8 mouse cellular contexts compared by ENCODE assay signal in the genomic region with DNA sequence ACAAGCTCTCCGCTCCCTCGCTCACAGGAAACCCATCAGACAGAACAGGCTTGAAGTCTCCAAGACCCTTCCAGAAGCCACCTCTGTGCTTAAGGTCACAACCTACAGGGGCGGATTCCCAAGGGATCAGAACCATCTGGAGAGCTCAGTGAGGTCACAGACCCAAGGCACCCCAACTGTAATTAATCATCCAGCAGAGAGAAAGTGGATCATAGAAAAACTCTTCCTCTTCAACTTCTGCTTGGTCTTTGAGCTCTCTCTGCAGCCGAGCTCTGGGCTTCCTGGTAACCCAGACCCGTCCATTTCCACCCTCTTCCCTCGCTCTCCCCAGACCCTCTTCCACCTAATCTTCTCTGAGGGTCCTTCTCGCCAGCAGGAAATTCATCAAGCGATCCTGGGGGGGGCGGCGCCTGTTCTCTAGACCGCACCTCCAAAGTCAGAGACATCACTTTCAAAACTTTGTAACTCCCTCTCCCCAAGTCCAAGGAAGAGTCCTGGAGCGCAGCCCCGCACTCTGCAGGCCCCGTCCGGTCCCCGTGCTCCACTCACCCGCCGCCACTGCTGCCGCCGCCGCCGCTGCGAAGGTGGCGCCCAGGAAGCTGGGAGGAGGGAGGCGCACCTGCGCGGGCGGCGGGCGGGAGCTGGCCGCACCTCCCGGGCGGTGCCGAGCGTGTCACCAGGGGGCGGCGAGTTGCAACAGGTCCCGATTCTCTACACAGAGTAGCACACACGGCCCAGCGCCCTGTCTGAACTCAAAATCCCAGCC. TPM values are rescaled to one million over a fixed set of nuclear protein-coding genes. Genes with fewer than 3 reads are reported as not detected.
A peak's percentile ranks its signal among the peaks of the same experiment; 100 is the strongest.
DNase-seq lines count a peak whose midpoint lies in the region; ATAC-seq and TF ChIP-seq lines count a peak whose summit lies in the region.

Gene Fam83b (minus strand): TSS at position 602 of the 766 bp plus-strand sequence.

- no peaks in the 10 kb centered on the region for H3K36me3 ChIP-seq in hindbrain, embryonic 15.5 days
- H3K36me3 ChIP-seq in liver, adult 2 months (ENCODE audit: control insufficient read depth, insufficient read depth, low read length) = no peaks in the 10 kb centered on the region
- no peaks in the 10 kb centered on the region for H3K36me3 ChIP-seq in midbrain, embryonic 16.5 days (ENCODE audit: control insufficient read depth, insufficient read depth, low read length)

- no peak for TF ChIP-seq CTCF in liver, adult 2 months (IDR thresholded peaks at IDR 0.05; ENCODE audit: low read depth, low read length)

- H3K9ac ChIP-seq in hindbrain, embryonic 15.5 days = peak within 1 kb of the TSS; percentile 45; the same call in 1 of the 2 replicates
- H3K9ac ChIP-seq in liver, adult 2 months (ENCODE audit: low read depth, low read length) = no peak within 1 kb of the TSS; the same call in 1 of the 2 replicates
- H3K9ac ChIP-seq in midbrain, embryonic 16.5 days (ENCODE audit: low read depth, low read length) = peak within 1 kb of the TSS; percentile 47

- peak; percentile 3 to 7 for DNase-seq in left cerebral cortex, adult 18-20 months (ENCODE audit: low spot score in 2 of 2)
- DNase-seq in left cerebral cortex, adult 11 months (ENCODE audit: low spot score) = no peak
- peak; percentile 13 for DNase-seq in embryo, embryonic 11.5 days (ENCODE audit: low read depth, low spot score)
- no peak for DNase-seq in liver, adult 2 months (ENCODE audit: extremely low read depth, low read depth, low spot score)
- DNase-seq in urinary bladder, postnatal 14 days (ENCODE audit: low spot score) = peak; percentile 86
- no peak for DNase-seq in c-Kit-positive CD71-positive TER-119-positive erythroid progenitor cells, embryonic 14.5 days (ENCODE audit: low spot score)

- no peaks in the 10 kb centered on the region for H3K79me2 ChIP-seq in liver, adult 2 months (ENCODE audit: control insufficient read depth, insufficient read depth, low read length)

- 0 out of 2 replicates have a peak, but pooled peaks cover 2% of the 10 kb centered on the region for H3K27me3 ChIP-seq in hindbrain, embryonic 15.5 days
- H3K27me3 ChIP-seq in liver, adult 2 months (ENCODE audit: control insufficient read depth, insufficient read depth, low read length) = no peaks in the 10 kb centered on the region
- H3K27me3 ChIP-seq in midbrain, embryonic 16.5 days (ENCODE audit: control insufficient read depth, insufficient read depth, low read depth, low read length) = peaks cover 3% of the 10 kb centered on the region; the same call in 1 of the 2 replicates

- WGBS in hindbrain, embryonic 15.5 days = 5% methylated on average over 40 of the region's 40 CpGs
- 4% methylated on average over 40 of the region's 40 CpGs for WGBS in liver, adult 2 months
- 7% methylated on average over 32 of the region's 40 CpGs for WGBS in midbrain, embryonic 16.5 days

- no peak within 1 kb of the TSS for H3K27ac ChIP-seq in hindbrain, embryonic 15.5 days (replicated peaks)
- no peak within 1 kb of the TSS for H3K27ac ChIP-seq in liver, adult 2 months (replicated peaks; ENCODE audit: insufficient read depth, low read depth, low read length)
- no peak within 1 kb of the TSS for H3K27ac ChIP-seq in midbrain, embryonic 16.5 days (ENCODE audit: low read length)

- no peaks in the 10 kb centered on the region for H3K9me3 ChIP-seq in hindbrain, embryonic 15.5 days
- no peaks in the 10 kb centered on the region for H3K9me3 ChIP-seq in midbrain, embryonic 16.5 days (replicated peaks; ENCODE audit: control insufficient read depth, low read length, poor library complexity, severe bottlenecking)

- H3K4me2 ChIP-seq in hindbrain, embryonic 15.5 days = peak within 1 kb of the TSS; percentile 92
- peak within 1 kb of the TSS; percentile 94 for H3K4me2 ChIP-seq in midbrain, embryonic 16.5 days (ENCODE audit: low read length)

- peak within 1 kb of the TSS; percentile 52 for H3K4me3 ChIP-seq in hindbrain, embryonic 15.5 days
- peak within 1 kb of the TSS; percentile 43 for H3K4me3 ChIP-seq in liver, adult 2 months (ENCODE audit: insufficient read depth, low read depth, low read length)
- H3K4me3 ChIP-seq in midbrain, embryonic 16.5 days (ENCODE audit: low read depth, low read length) = peak within 1 kb of the TSS; percentile 47

- peaks cover 17% of the 10 kb centered on the region for H3K4me1 ChIP-seq in hindbrain, embryonic 15.5 days (replicated peaks)
- H3K4me1 ChIP-seq in liver, adult 2 months (ENCODE audit: control insufficient read depth, insufficient read depth, low read length) = no peaks in the 10 kb centered on the region
- H3K4me1 ChIP-seq in midbrain, embryonic 16.5 days (ENCODE audit: control insufficient read depth, insufficient read depth, low read length) = peaks cover 2% of the 10 kb centered on the region; the same call in 1 of the 2 replicates

- TF ChIP-seq POLR2A in liver, adult 2 months (IDR thresholded peaks at IDR 0.05; ENCODE audit: extremely low read depth, insufficient read depth, low read length) = no peak

- ATAC-seq in hindbrain, embryonic 15.5 days (ENCODE audit: low FRiP score, low read depth) = 0 out of 2 replicates have a peak, but pooled peaks have one; percentile 66
- ATAC-seq in midbrain, embryonic 16.5 days = peak; percentile 74

RNA-seq across cellular contexts. Expression of gene Fam83b, which starts in this region (rescaled TPM):
- under 1 TPM; 0.14 to 0.30 TPM for total RNA-seq in left cerebral cortex, adult 18-20 months (2021)
- polyA plus RNA-seq in hindbrain, embryonic 15.5 days (2015; fragmentation: Nextera tagmentation; extraction: Ambion mirVana) = 0.08 and 0.10 TPM in 2 replicates
- under 0.01 and 0.07 TPM in 2 replicates for total RNA-seq in liver, adult 2 months (2014; rRNA removed)
- not detected in 2 replicates for polyA plus RNA-seq in liver, adult 2 months (2012; rRNA removed)
- polyA plus RNA-seq in midbrain, embryonic 16.5 days (2015; fragmentation: Nextera tagmentation; extraction: Ambion mirVana) = 0.06 and 0.12 TPM in 2 replicates

Comparison
In these comparisons a context has a peak if more than half of its experiments do, and no peak if none do; other contexts are left out.
1. Peak in DNase-seq in left cerebral cortex, adult 18-20 months; RNA of the gene not detected or under 1 TPM.
2. Peak in ATAC-seq, H3K4me3 ChIP-seq, H3K9ac ChIP-seq and H3K4me2 ChIP-seq in hindbrain, embryonic 15.5 days; RNA of the gene not detected or under 1 TPM.
3. Peak in ATAC-seq, H3K4me3 ChIP-seq, H3K9ac ChIP-seq and H3K4me2 ChIP-seq in midbrain, embryonic 16.5 days; RNA of the gene not detected or under 1 TPM.
4. DNase-seq: peak in embryo, embryonic 11.5 days (single experiment) and urinary bladder, postnatal 14 days (single experiment); none in left cerebral cortex, adult 11 months (single experiment), liver, adult 2 months (single experiment) and c-Kit-positive CD71-positive TER-119-positive erythroid progenitor cells, embryonic 14.5 days (single experiment).
5. Peak in every context shown above with its lines, with median percentiles within 50 percentile points of each other: H3K4me3 ChIP-seq.